Mouse (Mus musculus): ENCODE measurements at regions not wholly inside any gene's neighbourhood (a gene's known extent, or its start where the extent isn't known, plus 50 kb on each side); places are given as distances from the start of the nearest gene placed in this dataset.
A peak's percentile ranks its signal among the peaks of the same experiment; 100 is the strongest.

DNA sequence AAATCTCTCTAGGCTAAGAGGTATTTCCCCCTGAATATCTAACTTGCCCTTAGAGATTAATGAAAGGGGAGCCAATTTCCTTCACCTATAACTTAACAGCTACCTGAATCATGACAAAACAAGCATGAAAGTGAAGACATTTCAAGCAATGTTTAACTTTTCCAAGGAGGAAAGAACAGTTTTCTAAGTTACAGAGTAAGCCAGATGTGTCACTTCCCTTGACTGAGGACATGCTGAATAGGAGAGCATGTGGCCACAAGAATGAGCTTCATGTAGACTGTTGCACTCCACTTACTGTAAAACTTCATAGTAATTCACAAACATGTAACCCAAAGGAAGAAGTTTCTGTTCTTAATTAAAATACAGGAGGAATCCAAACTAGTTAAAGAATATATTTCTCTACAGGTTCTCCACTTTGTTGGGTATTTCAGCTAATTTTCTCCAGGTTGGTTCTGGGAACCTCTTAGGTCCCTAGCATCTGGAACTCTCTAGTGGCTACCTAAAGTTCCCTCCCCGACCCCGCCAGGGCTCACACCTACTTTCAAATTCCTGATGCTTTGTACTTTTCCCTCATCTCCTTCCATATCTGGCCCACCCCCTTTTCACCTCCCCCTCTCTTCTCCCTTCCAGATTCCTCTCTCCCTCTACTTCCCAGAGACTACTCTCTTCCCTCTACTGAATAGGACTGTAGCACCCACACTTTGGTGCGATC is 142.0 kb upstream of the Tyrp1 start:
- H3K4me1 ChIP-seq = no peaks in the 10 kb centered on the region
- no peak overlapping the region for H3K4me2 ChIP-seq
- H3K27me3 ChIP-seq = no peaks in the 10 kb centered on the region
- H3K27ac ChIP-seq = peak overlapping the region; percentile 56; the same call in 1 of the 2 replicates
- peak; percentile 90 for ATAC-seq (replicated peaks; ENCODE audit: low FRiP score)
- H3K4me3 ChIP-seq (replicated peaks) = no peak overlapping the region
- no peaks in the 10 kb centered on the region for H3K9me3 ChIP-seq (replicated peaks)
- H3K36me3 ChIP-seq = no peaks in the 10 kb centered on the region
- no peak overlapping the region for H3K9ac ChIP-seq
- WGBS = 88% methylated on average over 3 of the region's 3 CpGs

- 66% methylated on average over 2 of the region's 2 CpGs for WGBS
- Histone ChIP-seq H3K27me3 (no peaks in the 10 kb centered on the region), H3K36me3 (no peaks in the 10 kb centered on the region), H3K4me3 (replicated peaks) (no peak overlapping the region), H3K9me3 (replicated peaks) (no peaks in the 10 kb centered on the region), H3K4me1 (no peaks in the 10 kb centered on the region), H3K27ac (no peak overlapping the region), H3K4me2 (no peak overlapping the region), H3K9ac (no peak overlapping the region)
- no peak for ATAC-seq (replicated peaks; ENCODE audit: low FRiP score)
Observed at GRCm38 (mm10) chr4:80712698-80713097, 121.2 kb upstream of the Tyrp1 start.

- ATAC-seq (replicated peaks; ENCODE audit: low FRiP score) = no peak
- Histone ChIP-seq H3K9me3 (replicated peaks) (no peaks in the 10 kb centered on the region), H3K4me2 (no peak overlapping the region), H3K4me3 (replicated peaks) (no peak overlapping the region), H3K4me1 (no peaks in the 10 kb centered on the region), H3K9ac (no peak overlapping the region), H3K27ac (no peak overlapping the region), H3K27me3 (no peaks in the 10 kb centered on the region), H3K36me3 (no peaks in the 10 kb centered on the region)
- WGBS = 21% methylated on average over 1 of the region's 1 CpGs
Observed at GRCm38 (mm10) chr4:80744975-80745734, 88.8 kb upstream of the Tyrp1 start.

GRCm38 (mm10) chr4:80752259-80752658 is 81.7 kb upstream of the Tyrp1 start:
- WGBS = 68% methylated on average over 6 of the region's 6 CpGs
- no peaks in the 10 kb centered on the region for H3K4me1 ChIP-seq
- no peak overlapping the region for H3K4me3 ChIP-seq (replicated peaks)
- H3K9ac ChIP-seq = no peak overlapping the region
- no peak overlapping the region for H3K27ac ChIP-seq
- ATAC-seq (replicated peaks; ENCODE audit: low FRiP score) = no peak
- no peaks in the 10 kb centered on the region for H3K9me3 ChIP-seq (replicated peaks)
- no peaks in the 10 kb centered on the region for H3K27me3 ChIP-seq
- H3K4me2 ChIP-seq = no peak overlapping the region
- H3K36me3 ChIP-seq = no peaks in the 10 kb centered on the region

DNA sequence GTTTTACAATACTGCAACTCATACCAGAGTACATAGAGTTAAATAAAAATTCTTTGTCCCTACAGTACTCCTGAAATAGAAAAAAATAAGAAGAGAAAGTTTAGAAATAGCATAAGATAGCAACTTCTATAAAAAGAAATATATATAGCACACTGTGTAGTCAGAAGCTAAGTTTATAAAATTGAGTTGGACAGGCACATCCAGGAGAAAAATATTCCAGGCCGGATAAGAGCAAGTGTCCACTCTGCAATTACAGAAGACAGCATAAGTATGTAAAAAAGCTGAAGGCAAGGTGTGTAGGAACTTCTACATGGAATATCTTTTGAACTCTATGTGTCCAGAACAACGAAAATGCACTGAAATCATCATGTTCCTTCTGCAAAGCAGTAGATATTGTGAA is 77.8 kb upstream of the Tyrp1 start:
- Histone ChIP-seq H3K9me3 (replicated peaks) (no peaks in the 10 kb centered on the region), H3K4me1 (no peaks in the 10 kb centered on the region), H3K9ac (no peak overlapping the region), H3K27ac (no peak overlapping the region), H3K36me3 (no peaks in the 10 kb centered on the region), H3K4me2 (no peak overlapping the region), H3K27me3 (no peaks in the 10 kb centered on the region), H3K4me3 (replicated peaks) (no peak overlapping the region)
- no peak for ATAC-seq (replicated peaks; ENCODE audit: low FRiP score)
- 86% methylated on average over 2 of the region's 2 CpGs for WGBS

GRCm38 (mm10) chr4:80764024-80764423 is 69.9 kb upstream of the Tyrp1 start:
- Histone ChIP-seq H3K27ac (no peak overlapping the region), H3K4me2 (no peak overlapping the region), H3K9me3 (replicated peaks) (no peaks in the 10 kb centered on the region), H3K36me3 (no peaks in the 10 kb centered on the region), H3K4me3 (replicated peaks) (no peak overlapping the region), H3K27me3 (no peaks in the 10 kb centered on the region), H3K9ac (no peak overlapping the region), H3K4me1 (no peaks in the 10 kb centered on the region)
- WGBS = 88% methylated on average over 3 of the region's 3 CpGs
- ATAC-seq (replicated peaks; ENCODE audit: low FRiP score) = no peak

GRCm38 (mm10) chr4:80765781-80766180 is 68.1 kb upstream of the Tyrp1 start:
- 0 out of 2 replicates have a peak, but pooled peaks have one; percentile 40 for ATAC-seq (replicated peaks; ENCODE audit: low FRiP score)
- H3K4me1 ChIP-seq = no peaks in the 10 kb centered on the region
- no peak overlapping the region for H3K9ac ChIP-seq
- 38% methylated on average over 4 of the region's 4 CpGs for WGBS
- H3K27me3 ChIP-seq = no peaks in the 10 kb centered on the region
- no peaks in the 10 kb centered on the region for H3K36me3 ChIP-seq
- H3K27ac ChIP-seq = no peak overlapping the region
- no peaks in the 10 kb centered on the region for H3K9me3 ChIP-seq (replicated peaks)
- no peak overlapping the region for H3K4me2 ChIP-seq
- no peak overlapping the region for H3K4me3 ChIP-seq (replicated peaks)

GRCm38 (mm10) chr4:80767447-80767846 is 66.5 kb upstream of the Tyrp1 start:
- Histone ChIP-seq H3K9me3 (replicated peaks) (no peaks in the 10 kb centered on the region), H3K36me3 (no peaks in the 10 kb centered on the region), H3K4me3 (replicated peaks) (no peak overlapping the region), H3K4me2 (no peak overlapping the region), H3K27me3 (no peaks in the 10 kb centered on the region), H3K9ac (no peak overlapping the region), H3K27ac (0 out of 2 replicates have a peak overlapping the region, but pooled peaks have one; percentile 25), H3K4me1 (no peaks in the 10 kb centered on the region)
- peak; percentile 81; the same call in 1 of the 2 replicates for ATAC-seq (replicated peaks; ENCODE audit: low FRiP score)
- 16% methylated on average over 5 of the region's 5 CpGs for WGBS
